Mouse (Mus musculus) retina, postnatal 7 days (tissue): ENCODE measurements around the gene Sntg2.

Experiments
- DNase-seq: peaks from one replicate; pipeline ENCODE4 v3.0.0-alpha.2; 2012; ENCODE audit warnings: low read depth, low spot score

Gene Sntg2

GRCm38 (mm10) chr12:30283741-30284140, 89.4 kb downstream of the Sntg2 start:
- DNase-seq, result no peak

DNA sequence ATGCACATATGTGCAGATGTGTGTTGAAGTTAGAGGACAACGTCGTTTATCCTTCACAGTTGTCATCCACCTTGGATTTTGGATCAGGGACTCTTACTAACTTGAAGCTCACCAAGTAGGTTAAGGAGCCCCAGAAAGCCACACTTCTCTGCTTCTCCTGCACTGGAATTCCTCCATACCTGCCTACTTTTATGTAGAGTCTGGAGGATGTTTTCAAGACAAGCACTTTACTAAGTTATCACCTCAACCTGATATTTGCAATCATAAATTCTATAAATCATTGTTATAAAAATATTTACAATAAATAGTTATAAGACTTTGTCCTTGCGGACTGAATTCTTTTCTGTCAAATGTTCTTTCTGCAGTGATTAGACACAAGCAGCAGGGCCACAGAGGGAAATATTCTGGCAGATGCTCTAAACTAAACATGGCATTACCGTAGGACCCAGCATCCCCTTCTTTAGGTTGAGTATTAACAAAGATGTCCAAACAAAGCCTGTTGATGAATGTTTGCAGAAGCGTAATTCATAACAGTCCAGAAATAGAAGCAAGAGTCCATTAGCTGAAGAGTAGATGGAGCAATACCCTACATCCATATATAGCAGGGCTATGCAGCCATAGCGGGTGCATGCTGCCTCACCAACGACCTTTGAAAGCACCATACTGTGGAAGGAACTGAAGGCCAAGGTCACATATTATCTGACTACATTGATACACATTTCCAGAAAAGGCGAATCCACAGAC, 100.8 kb downstream of the Sntg2 start:
- no peak for DNase-seq

DNA sequence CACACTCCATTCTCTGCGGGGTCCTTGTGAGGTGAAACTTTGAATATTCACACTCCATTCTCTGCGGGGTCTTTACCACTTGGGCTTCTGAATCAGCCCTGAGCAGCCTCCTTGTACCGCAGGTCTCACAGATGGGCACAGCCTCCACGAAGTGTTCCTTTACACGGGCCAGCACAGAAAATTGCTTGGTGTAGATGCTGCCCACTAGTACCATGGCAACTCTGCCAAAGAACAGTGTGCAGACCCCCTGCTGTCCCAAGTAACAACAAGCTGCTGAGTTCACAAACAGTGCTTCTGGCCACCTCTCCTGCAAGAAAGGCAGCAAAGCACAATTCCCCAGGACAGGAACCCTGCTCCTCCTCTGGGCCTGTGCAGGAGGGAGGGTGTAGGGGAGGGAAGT, 109.0 kb downstream of the Sntg2 start:
- no peak for DNase-seq

DNA sequence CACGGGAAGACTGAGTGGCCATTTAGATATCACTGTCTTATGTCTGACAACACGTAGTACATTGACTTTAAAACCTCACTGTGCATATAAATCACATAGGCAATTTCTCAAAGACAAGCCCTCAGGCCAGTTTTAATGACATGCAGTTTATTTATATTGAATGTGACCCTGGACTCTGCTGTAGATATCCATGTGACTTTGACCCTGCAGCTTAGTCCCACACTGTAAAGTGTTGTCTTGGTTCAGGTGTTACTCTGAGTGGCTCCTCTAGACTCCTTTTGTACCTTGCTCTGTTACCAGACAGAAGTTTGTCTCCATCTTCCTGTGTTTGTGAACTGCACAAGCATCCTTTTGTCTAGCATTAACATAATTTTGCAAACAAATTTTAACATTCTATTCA, 112.0 kb downstream of the Sntg2 start:
- DNase-seq, result no peak

- DNase-seq, result no peak
These were observed 114.5 kb downstream of the Sntg2 start for GRCm38 (mm10) chr12:30258641-30259040.

GRCm38 (mm10) chr12:30257664-30258063, 115.5 kb downstream of the Sntg2 start:
- no peak for DNase-seq

- no peak for DNase-seq
These were observed 117.0 kb downstream of the Sntg2 start for GRCm38 (mm10) chr12:30256207-30256606.

DNA sequence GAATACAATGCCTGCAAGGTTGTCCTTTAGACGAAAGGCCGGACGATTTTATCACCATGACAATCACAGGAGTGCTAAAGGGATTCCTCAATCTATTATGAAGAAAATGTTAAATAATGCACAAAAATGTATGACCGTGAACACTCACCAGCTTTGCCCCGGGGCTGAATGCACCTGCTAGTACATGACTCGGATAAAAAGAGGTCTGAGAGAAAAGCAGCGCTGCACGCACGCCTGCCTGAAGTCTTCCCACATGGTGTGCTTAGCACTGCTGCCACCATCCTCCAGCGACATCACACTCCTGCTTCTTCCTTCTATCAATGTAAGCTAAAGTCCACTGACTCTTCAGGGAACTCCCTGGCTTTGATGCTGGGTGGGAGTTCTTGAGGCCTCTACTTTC, 118.6 kb downstream of the Sntg2 start:
- no peak for DNase-seq

GRCm38 (mm10) chr12:30252381-30252780, 120.8 kb downstream of the Sntg2 start:
- DNase-seq, result no peak

- no peak for DNase-seq
These were observed 121.8 kb downstream of the Sntg2 start for GRCm38 (mm10) chr12:30251283-30251829.

DNA sequence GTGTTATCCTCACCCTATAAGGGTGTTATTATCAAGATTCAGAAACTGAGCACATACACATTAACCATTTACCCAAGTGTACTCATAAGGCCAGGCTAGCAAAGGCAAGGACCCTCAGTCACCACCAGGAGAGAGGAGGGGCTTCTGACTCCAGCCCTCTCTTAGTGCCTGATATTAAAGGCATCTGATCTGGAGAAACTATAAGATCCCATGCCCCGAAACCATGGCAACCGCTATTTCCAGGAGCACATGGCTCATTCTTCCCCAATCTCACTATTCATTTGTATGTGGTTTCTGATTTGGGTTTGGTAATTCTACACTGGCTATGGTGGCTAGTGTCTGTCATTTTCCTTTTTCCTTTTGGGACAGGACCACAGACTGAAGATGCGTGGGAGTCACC, 124.1 kb downstream of the Sntg2 start:
- no peak for DNase-seq

DNA sequence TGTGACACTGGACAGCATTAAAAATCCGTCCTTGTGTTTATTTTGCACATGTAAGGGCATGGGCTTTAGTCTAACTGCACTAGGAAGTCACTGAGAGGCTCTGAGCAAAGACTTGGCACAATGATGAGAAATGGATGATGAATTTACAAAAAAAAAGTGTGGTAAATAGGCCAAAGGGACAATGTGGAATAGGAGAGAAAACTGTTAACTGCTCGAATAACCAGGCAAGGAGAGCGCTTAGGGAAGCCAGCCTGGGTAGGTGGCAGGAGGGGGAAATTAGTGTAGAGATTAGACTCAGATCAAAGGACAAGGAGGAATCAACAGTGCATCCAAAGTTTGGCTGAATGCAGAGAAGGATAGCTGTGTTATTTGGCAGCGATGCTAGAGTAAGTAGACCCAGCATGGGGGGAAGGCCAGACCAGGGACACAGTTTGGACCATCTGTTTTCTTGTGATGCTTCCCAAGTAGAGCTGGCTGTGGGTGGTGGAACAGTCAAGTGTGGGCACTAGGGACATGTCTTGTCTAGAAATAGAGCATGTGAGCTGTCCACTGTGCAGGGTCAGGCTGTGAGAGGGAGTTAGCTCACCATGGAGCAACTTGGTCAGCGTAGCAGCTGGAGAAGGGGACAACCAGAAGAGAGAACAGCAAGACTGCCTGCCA, 126.8 kb downstream of the Sntg2 start:
- no peak for DNase-seq

DNA sequence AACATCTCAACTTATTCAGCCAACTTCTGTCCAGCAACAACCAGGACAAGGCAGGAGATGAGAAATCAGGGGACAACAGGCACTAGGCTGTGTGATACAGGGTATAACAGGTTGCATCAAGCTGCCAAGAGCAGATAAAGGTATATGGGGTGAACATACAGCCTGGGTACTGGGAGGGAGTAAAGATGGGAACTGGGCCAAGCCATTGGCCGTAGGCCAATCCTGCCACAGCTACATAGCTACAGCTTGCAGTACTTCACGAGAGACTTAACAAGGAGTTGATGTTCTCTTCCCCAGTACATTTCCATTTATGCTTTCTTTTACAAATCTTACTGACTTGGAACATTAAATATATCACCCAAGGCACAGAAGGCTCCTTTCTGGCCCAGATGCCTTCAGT, 129.0 kb downstream of the Sntg2 start:
- no peak for DNase-seq

- no peak for DNase-seq
These were observed 132.3 kb downstream of the Sntg2 start for GRCm38 (mm10) chr12:30240891-30241290.

DNA sequence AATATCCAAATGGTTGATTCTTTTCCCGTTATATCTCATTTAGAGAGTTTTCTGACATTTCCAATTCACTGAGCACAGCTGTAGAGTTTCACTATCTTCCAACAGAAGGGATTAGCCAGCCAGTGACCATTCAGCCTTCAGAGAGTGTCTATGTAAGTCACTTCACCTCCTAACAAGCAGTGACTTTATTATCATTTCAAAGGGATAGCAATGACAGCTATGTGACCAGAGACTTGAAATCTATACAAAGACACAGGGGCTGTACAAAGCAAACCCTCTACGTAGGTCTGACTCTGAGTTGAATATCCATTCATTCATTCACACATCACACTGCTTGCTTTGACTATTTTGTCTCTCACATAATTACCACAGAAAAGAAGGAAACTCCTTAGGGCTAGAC, 138.2 kb downstream of the Sntg2 start:
- DNase-seq, result no peak

DNA sequence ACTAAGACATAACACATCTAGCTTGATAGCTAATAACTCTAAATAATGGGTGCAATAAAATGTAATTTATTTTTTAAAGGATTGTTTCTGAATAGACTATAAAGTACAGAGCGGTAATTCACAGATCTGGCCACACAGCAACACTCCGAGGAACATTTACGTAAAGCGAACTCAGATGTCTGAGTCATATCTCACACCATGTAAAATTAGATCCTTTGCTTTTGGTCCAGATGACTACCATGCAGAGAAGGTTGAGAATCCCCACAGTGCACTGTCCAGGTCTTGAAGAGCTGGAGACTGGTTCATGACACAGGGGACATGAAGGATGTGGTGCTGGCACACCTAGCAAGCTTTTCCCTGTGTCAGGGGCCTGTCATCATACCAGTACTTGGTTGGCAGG, 145.2 kb downstream of the Sntg2 start:
- no peak for DNase-seq

DNA sequence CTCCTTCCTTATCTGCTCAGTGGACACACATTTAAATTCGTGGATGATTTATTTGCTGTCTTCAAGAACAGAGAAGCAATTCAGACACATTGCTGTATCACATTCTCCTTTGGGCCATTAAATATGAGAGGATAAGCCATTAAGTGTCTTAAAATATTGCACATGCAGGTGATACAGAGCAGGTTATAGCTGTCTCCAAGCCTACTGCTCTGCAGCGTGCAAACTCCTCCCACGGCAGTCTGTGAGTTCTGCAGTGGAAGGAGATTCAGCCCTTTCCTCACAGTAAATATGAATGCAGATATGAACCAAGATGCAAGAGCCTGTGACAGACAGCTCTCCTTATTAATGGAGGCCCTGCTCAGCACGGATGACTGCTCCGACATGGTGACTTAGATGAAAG, 146.9 kb downstream of the Sntg2 start:
- no peak for DNase-seq

- no peak for DNase-seq
These were observed 156.3 kb downstream of the Sntg2 start for GRCm38 (mm10) chr12:30216762-30217441.

GRCm38 (mm10) chr12:30214761-30215160, 158.4 kb downstream of the Sntg2 start:
- DNase-seq, result no peak

GRCm38 (mm10) chr12:30210388-30210787, 162.8 kb downstream of the Sntg2 start:
- DNase-seq, result no peak

DNA sequence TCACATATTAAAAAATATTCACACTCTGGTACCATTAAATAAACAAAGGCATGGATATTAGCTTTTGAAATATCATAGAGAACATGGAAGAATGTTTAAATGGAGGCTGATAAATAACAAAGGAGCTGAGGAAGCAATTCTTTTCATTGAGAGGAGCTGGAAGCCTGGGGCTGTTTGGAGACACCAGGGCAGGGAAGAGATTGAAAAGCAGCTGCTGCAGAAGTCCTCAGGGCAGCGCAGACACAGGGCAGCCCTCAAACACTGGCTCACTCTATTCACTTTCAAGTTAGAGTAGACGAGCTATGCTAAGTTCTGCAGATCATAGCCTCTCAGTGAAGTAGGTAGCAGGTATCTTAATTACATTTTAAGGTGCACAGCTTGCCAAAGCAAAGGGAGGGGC, 164.6 kb downstream of the Sntg2 start:
- no peak for DNase-seq

- no peak for DNase-seq
These were observed 165.1 kb downstream of the Sntg2 start for GRCm38 (mm10) chr12:30208087-30208486.

- no peak for DNase-seq
These were observed 168.7 kb downstream of the Sntg2 start for GRCm38 (mm10) chr12:30204457-30204856.
